Mouse (Mus musculus) CH12.LX (cell line): Measurements from ENCODE around the gene Vmn1r128. TPM values are rescaled to one million over a fixed set of nuclear protein-coding genes. Genes with fewer than 3 reads are reported as not detected.
"Not testable (repeated sequence)": the region's sequence is repeated elsewhere in the genome, so short reads cannot be mapped to it uniquely, and the experiment has no call there.

ENCODE experiments used
- DNase-seq: peaks from one replicate; pipeline ENCODE4 v3.0.0-alpha.2; 2013; ENCODE audit errors: extremely low read depth
- H3K27ac ChIP-seq: 2 replicates; pipeline ENCODE4 v1.5.1; 2012; ENCODE audit warnings: low read depth, mild to moderate bottlenecking, control low read depth, moderate library complexity; ENCODE audit not compliant: insufficient read depth
- H3K27me3 ChIP-seq: replicated peaks from 2 replicates; pipeline ENCODE3; 2012; ENCODE audit warnings: inconsistent platforms
- H3K36me3 ChIP-seq, 2 experiments: replicated peaks in 1 of 2; 2 replicates each; pipeline versions ENCODE3 to v1.6.1; 2012; ENCODE audit warnings: inconsistent platforms in 1 of 2, low read length in 1 of 2, mild to moderate bottlenecking in 1 of 2, mixed read lengths in 1 of 2, moderate library complexity in 1 of 2; ENCODE audit not compliant: control insufficient read depth in 1 of 2, insufficient read depth in 1 of 2
- H3K4me1 ChIP-seq, 2 experiments: 2 replicates each; pipeline ENCODE4 v1.6.1; 2012; ENCODE audit warnings: inconsistent platforms in 1 of 2, moderate library complexity in 1 of 2; ENCODE audit not compliant: insufficient read depth in 2 of 2, control insufficient read depth in 1 of 2
- H3K4me2 ChIP-seq: 2 replicates; pipeline ENCODE4 v1.6.1; 2012; ENCODE audit warnings: low read depth, mild to moderate bottlenecking, control low read depth; ENCODE audit not compliant: poor library complexity, insufficient read depth, severe bottlenecking
- H3K4me3 ChIP-seq, 3 experiments: fragments of 150-350 bp in 1 of 3; sonication (generic) in 1 of 3; replicated peaks in 1 of 3; 2 replicates each; pipeline versions ENCODE3 to v1.5.1; 2011 to 2012; ENCODE audit warnings: low read depth in 2 of 3, low read length in 2 of 3, mild to moderate bottlenecking in 2 of 3, moderate library complexity in 2 of 3, control low read depth in 1 of 3, improper control_type of control experiment in 1 of 3, inconsistent platforms in 1 of 3, mixed read lengths in 1 of 3; ENCODE audit not compliant: poor library complexity in 1 of 3
- H3K79me2 ChIP-seq: replicated peaks from 2 replicates; pipeline ENCODE4 v1.6.1; 2012; ENCODE audit warnings: mild to moderate bottlenecking, moderate library complexity; ENCODE audit not compliant: control insufficient read depth, poor library complexity, insufficient read depth, severe bottlenecking; ENCODE audit errors: extremely low read depth
- H3K9ac ChIP-seq: 2 replicates; pipeline ENCODE4 v1.6.1; 2012; ENCODE audit warnings: low read depth, mild to moderate bottlenecking, control low read depth, moderate library complexity; ENCODE audit not compliant: insufficient read depth
- H3K9me3 ChIP-seq: replicated peaks from 2 replicates; pipeline ENCODE3; 2012; ENCODE audit warnings: low read length, inconsistent platforms, mixed read lengths
- dilution Hi-C: fragments of 300-500 bp; cut with MboI; formaldehyde crosslinking; loops from 2 replicates; pipeline ENCODE4 v1.14.3; 2020; ENCODE audit warnings: low sequenced_read_pairs; ENCODE audit not compliant: extremely low pct_unique_long_range_greater_than_20kb, extremely low pct_ligation_motif_present
- in situ Hi-C: fragments of 300-500 bp; cut with MboI; formaldehyde crosslinking; loops from 3 replicates; pipeline ENCODE4 v1.14.3; 2019; ENCODE audit warnings: low sequenced_read_pairs, low pct_ligation_motif_present, low pct_unique_long_range_greater_than_20kb, mixed read lengths
- polyA plus RNA-seq: library from polyadenylated mRNA; unstranded; fragments of >175 nt; gene quantifications from 2 replicates; pipeline ENCODE4 v1.2.1, GENCODE M21; 2012; ENCODE audit warnings: low read depth; ENCODE audit not compliant: insufficient read length
- total RNA-seq, 2 experiments: library from RNA; depleted of rRNA; stranded (reverse); fragments of 300-350 nt in 1 of 2; fragments of >200 nt in 1 of 2; gene quantifications; 2 replicates each; pipeline ENCODE4 v1.2.3; 2012 to 2014

The Vmn1r128 gene
- total RNA-seq (2012; rRNA removed) (not detected in 2 replicates), total RNA-seq (2014; rRNA removed) (not detected in 2 replicates), polyA plus RNA-seq (not detected in 2 replicates)

DNA sequence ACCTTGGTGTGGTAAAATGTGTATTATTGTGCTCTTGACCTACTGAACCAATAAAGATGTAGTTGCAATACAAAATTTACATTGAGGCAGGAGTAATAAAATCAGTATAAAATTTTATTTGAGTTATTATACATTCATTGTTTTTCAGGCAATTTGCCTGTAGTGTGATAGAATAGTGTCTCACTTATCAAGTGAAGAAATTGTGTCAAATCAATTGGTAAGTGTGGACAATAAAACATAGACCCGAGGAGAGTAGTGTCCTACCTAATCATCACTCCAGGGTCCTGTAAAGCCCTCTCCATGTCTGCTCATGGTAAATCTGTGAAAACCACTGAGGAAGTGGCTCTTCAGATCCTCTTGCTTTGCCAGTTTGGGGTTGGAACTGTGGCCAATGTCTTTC lies at the start of gene Vmn1r128:
Gene Vmn1r128 (plus strand): TSS at position 301 of the 400 bp plus-strand sequence.
- in situ Hi-C loops, H3K27me3 ChIP-seq, dilution Hi-C loops: not testable (repeated sequence)

DNA sequence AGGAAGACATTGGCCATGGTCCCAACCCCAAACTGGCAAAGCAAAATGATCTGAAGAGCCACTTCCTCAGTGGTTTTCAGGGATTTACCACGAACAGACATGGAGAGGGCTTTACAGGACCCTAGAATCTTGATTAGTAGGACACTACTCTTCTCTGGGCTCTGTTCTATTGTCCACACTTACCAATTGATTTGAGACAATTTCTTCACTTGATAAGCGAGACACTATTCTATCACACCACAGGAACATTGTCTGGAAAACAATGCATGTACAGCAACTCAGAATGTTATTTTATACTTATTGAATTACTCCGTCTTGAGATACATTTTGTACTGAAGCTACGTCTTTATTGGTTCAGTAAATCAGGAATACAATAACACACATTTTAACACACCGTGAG lies 47.8 kb upstream of the Vmn1r128 start, which contains the start of gene Vmn1r126:
Gene Vmn1r126 (minus strand): TSS at position 101 of the 400 bp plus-strand sequence.
- DNase-seq, H3K4me3 ChIP-seq, dilution Hi-C loops, H3K36me3 ChIP-seq, H3K9me3 ChIP-seq, in situ Hi-C loops, H3K4me1 ChIP-seq, H3K4me2 ChIP-seq, H3K27me3 ChIP-seq, H3K79me2 ChIP-seq, H3K9ac ChIP-seq, H3K27ac ChIP-seq: not testable (repeated sequence)

More for the DNA sequence above, at the start of gene Vmn1r128:
- H3K4me1 ChIP-seq, H3K4me3 ChIP-seq, H3K4me2 ChIP-seq, H3K9ac ChIP-seq, H3K79me2 ChIP-seq, H3K27ac ChIP-seq, DNase-seq, H3K9me3 ChIP-seq, H3K36me3 ChIP-seq: not testable (repeated sequence)

DNA sequence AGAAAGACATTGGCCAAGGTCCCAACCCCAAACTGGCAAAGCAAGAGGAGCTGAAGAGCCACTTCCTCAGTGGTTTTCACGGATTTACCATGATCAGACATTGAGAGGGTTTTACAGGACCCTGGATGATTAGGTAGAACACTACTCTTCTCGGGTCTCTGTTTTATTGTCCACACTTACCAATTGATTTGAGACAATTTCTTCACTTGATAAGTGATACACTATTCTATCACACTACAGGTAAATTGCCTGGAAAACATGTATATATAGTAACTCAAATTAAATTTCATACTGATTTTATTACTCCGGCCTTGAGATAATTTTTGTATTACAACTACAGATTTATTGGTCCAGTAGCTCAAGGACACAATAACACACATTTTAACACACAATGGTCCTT lies 29.4 kb upstream of the Vmn1r128 start, which contains the start of gene Vmn1r127:
Gene Vmn1r127 (minus strand): TSS at position 101 of the 400 bp plus-strand sequence.
- DNase-seq, H3K9me3 ChIP-seq, H3K9ac ChIP-seq, dilution Hi-C loops, H3K4me2 ChIP-seq, H3K4me1 ChIP-seq, H3K36me3 ChIP-seq, H3K79me2 ChIP-seq, in situ Hi-C loops, H3K27ac ChIP-seq, H3K4me3 ChIP-seq, H3K27me3 ChIP-seq: not testable (repeated sequence)

DNA sequence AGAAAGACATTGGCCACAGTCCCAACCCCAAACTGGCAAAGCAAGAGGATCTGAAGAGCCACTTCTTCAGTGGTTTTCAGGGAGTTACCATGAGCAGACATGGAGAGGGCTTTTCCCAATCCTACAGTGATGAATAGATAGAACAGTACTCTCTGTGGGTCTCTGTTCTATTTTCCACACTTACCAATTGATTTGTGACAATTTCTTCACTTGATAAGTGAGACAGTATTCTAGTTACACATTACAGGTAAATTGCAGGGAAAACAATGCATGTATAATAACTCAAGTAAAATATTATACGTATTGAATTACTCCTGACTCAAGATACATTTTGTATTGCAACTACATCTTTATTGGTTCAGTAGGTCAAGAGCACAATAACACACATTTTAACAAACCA lies 12.0 kb downstream of the Vmn1r128 start, which contains the start of gene Vmn1r129:
Gene Vmn1r129 (minus strand): TSS at position 101 of the 400 bp plus-strand sequence.
- H3K36me3 ChIP-seq, dilution Hi-C loops, H3K9me3 ChIP-seq, DNase-seq, H3K79me2 ChIP-seq, H3K4me3 ChIP-seq, H3K9ac ChIP-seq, H3K4me1 ChIP-seq, H3K27ac ChIP-seq, H3K27me3 ChIP-seq, in situ Hi-C loops, H3K4me2 ChIP-seq: not testable (repeated sequence)

Other genes with a start within 250 kb of the Vmn1r128 start
- gene Vmn1r122, start 215.2 kb upstream of the Vmn1r128 start, total RNA-seq (2012; rRNA removed), result not detected in 2 replicates
- gene Vmn1r122, start 215.2 kb upstream of the Vmn1r128 start, total RNA-seq (2014; rRNA removed), result not detected in 2 replicates
- not detected in 2 replicates for gene Vmn1r122, start 215.2 kb upstream of the Vmn1r128 start, polyA plus RNA-seq
- gene Vmn1r123, start 187.2 kb upstream of the Vmn1r128 start, total RNA-seq (2012; rRNA removed), result not detected in 2 replicates
- not detected in 2 replicates for gene Vmn1r123, start 187.2 kb upstream of the Vmn1r128 start, total RNA-seq (2014; rRNA removed)
- gene Vmn1r123, start 187.2 kb upstream of the Vmn1r128 start, polyA plus RNA-seq, result not detected in 2 replicates
- gene Gm5157, start 158.9 kb upstream of the Vmn1r128 start, total RNA-seq (2012; rRNA removed), result not detected in 2 replicates
- gene Gm5157, start 158.9 kb upstream of the Vmn1r128 start, total RNA-seq (2014; rRNA removed), result not detected in 2 replicates
- not detected in 2 replicates for gene Gm5157, start 158.9 kb upstream of the Vmn1r128 start, polyA plus RNA-seq
- not detected in 2 replicates for gene Vmn1r124, start 88.8 kb upstream of the Vmn1r128 start, total RNA-seq (2012; rRNA removed)
- gene Vmn1r124, start 88.8 kb upstream of the Vmn1r128 start, total RNA-seq (2014; rRNA removed), result not detected in 2 replicates
- not detected in 2 replicates for gene Vmn1r124, start 88.8 kb upstream of the Vmn1r128 start, polyA plus RNA-seq
- gene Vmn1r125, start 77.2 kb upstream of the Vmn1r128 start, total RNA-seq (2012; rRNA removed), result not detected in 2 replicates
- gene Vmn1r125, start 77.2 kb upstream of the Vmn1r128 start, total RNA-seq (2014; rRNA removed), result not detected in 2 replicates
- not detected in 2 replicates for gene Vmn1r125, start 77.2 kb upstream of the Vmn1r128 start, polyA plus RNA-seq
- gene Vmn1r126, start 47.9 kb upstream of the Vmn1r128 start, total RNA-seq (2012; rRNA removed), result not detected in 2 replicates
- not detected in 2 replicates for gene Vmn1r126, start 47.9 kb upstream of the Vmn1r128 start, total RNA-seq (2014; rRNA removed)
- not detected in 2 replicates for gene Vmn1r126, start 47.9 kb upstream of the Vmn1r128 start, polyA plus RNA-seq
- gene Vmn1r127, start 29.5 kb upstream of the Vmn1r128 start, total RNA-seq (2012; rRNA removed), result not detected in 2 replicates
- gene Vmn1r127, start 29.5 kb upstream of the Vmn1r128 start, total RNA-seq (2014; rRNA removed), result not detected in 2 replicates
- gene Vmn1r127, start 29.5 kb upstream of the Vmn1r128 start, polyA plus RNA-seq, result not detected in 2 replicates
- gene Vmn1r129, start 11.9 kb downstream of the Vmn1r128 start, total RNA-seq (2012; rRNA removed), result not detected in 2 replicates
- gene Vmn1r129, start 11.9 kb downstream of the Vmn1r128 start, total RNA-seq (2014; rRNA removed), result not detected in 2 replicates
- gene Vmn1r129, start 11.9 kb downstream of the Vmn1r128 start, polyA plus RNA-seq, result not detected in 2 replicates
- gene Gm6882, start 83.4 kb downstream of the Vmn1r128 start, total RNA-seq (2012; rRNA removed), result not detected in 2 replicates
- gene Gm6882, start 83.4 kb downstream of the Vmn1r128 start, total RNA-seq (2014; rRNA removed), result not detected in 2 replicates
- not detected in 2 replicates for gene Gm6882, start 83.4 kb downstream of the Vmn1r128 start, polyA plus RNA-seq
- not detected in 2 replicates for gene Vmn1r130, start 162.4 kb downstream of the Vmn1r128 start, total RNA-seq (2012; rRNA removed)
- not detected in 2 replicates for gene Vmn1r130, start 162.4 kb downstream of the Vmn1r128 start, total RNA-seq (2014; rRNA removed)
- gene Vmn1r130, start 162.4 kb downstream of the Vmn1r128 start, polyA plus RNA-seq, result not detected in 2 replicates
- gene Vmn1r131, start 196.7 kb downstream of the Vmn1r128 start, total RNA-seq (2012; rRNA removed), result not detected in 2 replicates
- not detected in 2 replicates for gene Vmn1r131, start 196.7 kb downstream of the Vmn1r128 start, total RNA-seq (2014; rRNA removed)
- not detected in 2 replicates for gene Vmn1r131, start 196.7 kb downstream of the Vmn1r128 start, polyA plus RNA-seq